Mouse (Mus musculus) olfactory bulb, adult 2 months (tissue): ENCODE data around the gene Ptpn12.

ENCODE experiments used
- CTCF ChIP-seq: fragments of 200-500 bp; IDR thresholded peaks from 2 replicates; pipeline ENCODE4 v1.5.1; 2012; ENCODE audit warnings: low read depth, mild to moderate bottlenecking, low read length, moderate library complexity; ENCODE audit not compliant: insufficient read depth
- POLR2A ChIP-seq: fragments of 200-500 bp; IDR thresholded peaks from 2 replicates; pipeline ENCODE4 v1.6.1; 2012; ENCODE audit warnings: mild to moderate bottlenecking, low read depth, low read length, moderate library complexity; ENCODE audit not compliant: insufficient read depth

GRCm38 (mm10) chr5:21038100-21038499 lies 17.6 kb downstream of the Ptpn12 start:
- TF ChIP-seq POLR2A (no peak), CTCF (no peak)
